Mouse (Mus musculus): ENCODE measurements at regions not wholly inside any gene's neighbourhood (a gene's known extent, or its start where the extent isn't known, plus 50 kb on each side); places are given as distances from the start of the nearest gene placed in this dataset.
A peak's percentile ranks its signal among the peaks of the same experiment; 100 is the strongest.

GRCm38 (mm10) chr15:6934564-6934980 lies 59.8 kb upstream of the Osmr start:
- intact Hi-C loops (cut with DNase I): no loop called here
- peak; percentile 37 to 39 for DNase-seq

- intact Hi-C loops (cut with DNase I): no loop called here
- DNase-seq: no peak
Observed at GRCm38 (mm10) chr15:6941491-6941890, 66.7 kb upstream of the Osmr start.

GRCm38 (mm10) chr15:6949236-6949635 lies 74.5 kb upstream of the Osmr start:
- DNase-seq: peak in 1 of 2 experiments; percentile 8
- intact Hi-C loops (cut with DNase I): no loop called here

- no peak for DNase-seq
- intact Hi-C loops (cut with DNase I): no loop called here
Observed at GRCm38 (mm10) chr15:6949686-6950085, 74.9 kb upstream of the Osmr start.

- DNase-seq: no peak
- intact Hi-C loops (cut with DNase I): no loop called here
Observed at GRCm38 (mm10) chr15:6950503-6950902, 75.7 kb upstream of the Osmr start.

GRCm38 (mm10) chr15:6953556-6953955 lies 78.8 kb upstream of the Osmr start:
- DNase-seq: no peak
- intact Hi-C loops (cut with DNase I): no loop called here

- intact Hi-C loops (cut with DNase I): no loop called here
- DNase-seq: no peak
Observed at GRCm38 (mm10) chr15:6953970-6954791, 79.4 kb upstream of the Osmr start.

GRCm38 (mm10) chr15:6959911-6960310 lies 85.1 kb upstream of the Osmr start:
- DNase-seq: no peak
- intact Hi-C loops (cut with DNase I): no loop called here

GRCm38 (mm10) chr15:6960753-6961746 lies 86.3 kb upstream of the Osmr start:
- no peak for DNase-seq
- intact Hi-C loops (cut with DNase I): no loop called here

GRCm38 (mm10) chr15:6964635-6965034 lies 89.9 kb upstream of the Osmr start:
- intact Hi-C loops (cut with DNase I): no loop called here
- DNase-seq: peak; percentile 27 to 42

- intact Hi-C loops (cut with DNase I): no loop called here
- DNase-seq: no peak
Observed at GRCm38 (mm10) chr15:6965446-6965845, 90.7 kb upstream of the Osmr start.

- intact Hi-C loops (cut with DNase I): no loop called here
- no peak for DNase-seq
Observed at GRCm38 (mm10) chr15:6974410-6974809, 99.6 kb upstream of the Osmr start.

- no peak for DNase-seq
- intact Hi-C loops (cut with DNase I): no loop called here
Observed at GRCm38 (mm10) chr15:6981430-6981829, 106.7 kb upstream of the Osmr start.

GRCm38 (mm10) chr15:6983320-6983719 lies 107.1 kb upstream of the Lifr start:
- intact Hi-C loops (cut with DNase I): no loop called here
- DNase-seq: no peak

- peak; percentile 57 to 67 for DNase-seq
- intact Hi-C loops (cut with DNase I): no loop called here
Observed at GRCm38 (mm10) chr15:6988187-6988586, 102.2 kb upstream of the Lifr start.

GRCm38 (mm10) chr15:6989094-6989493 lies 101.3 kb upstream of the Lifr start:
- intact Hi-C loops (cut with DNase I): no loop called here

GRCm38 (mm10) chr15:6993226-6993625 lies 97.2 kb upstream of the Lifr start:
- DNase-seq: no peak
- intact Hi-C loops (cut with DNase I): no loop called here

More at GRCm38 (mm10) chr15:6989094-6989493, 101.3 kb upstream of the Lifr start:
- DNase-seq: no peak

- DNase-seq: no peak
- intact Hi-C loops (cut with DNase I): no loop called here
Observed at GRCm38 (mm10) chr15:6995246-6995645, 95.2 kb upstream of the Lifr start.

GRCm38 (mm10) chr15:6997871-6998270 lies 92.5 kb upstream of the Lifr start:
- intact Hi-C loops (cut with DNase I): no loop called here

GRCm38 (mm10) chr15:6998576-6999070 lies 91.8 kb upstream of the Lifr start:
- no peak for DNase-seq
- intact Hi-C loops (cut with DNase I): no loop called here

More at GRCm38 (mm10) chr15:6997871-6998270, 92.5 kb upstream of the Lifr start:
- no peak for DNase-seq

GRCm38 (mm10) chr15:6999667-7000066 lies 90.7 kb upstream of the Lifr start:
- intact Hi-C loops (cut with DNase I): no loop called here

More at GRCm38 (mm10) chr15:6999667-7000066, 90.7 kb upstream of the Lifr start:
- DNase-seq: no peak

Data from heart, postnatal 10 days (tissue).